Mouse (Mus musculus) liver, adult 2 months (tissue): ENCODE results near the gene Rpl5. TPM values are rescaled to one million over a fixed set of nuclear protein-coding genes. Genes with fewer than 3 reads are reported as not detected.
A peak's percentile ranks its signal among the peaks of the same experiment; 100 is the strongest.

Experiments used
- DNase-seq: peaks from one replicate; pipeline ENCODE4 v3.0.0-alpha.2; 2011; ENCODE audit warnings: low read depth, low spot score; ENCODE audit errors: extremely low read depth
- H3K27ac ChIP-seq: fragments of 200-500 bp; replicated peaks from 2 replicates; pipeline ENCODE4 v1.5.1; 2012; ENCODE audit warnings: low read depth, mild to moderate bottlenecking, control low read depth, inconsistent platforms, low read length; ENCODE audit not compliant: insufficient read depth
- H3K27me3 ChIP-seq: fragments of 200-500 bp; 2 replicates; pipeline ENCODE4 v1.6.1; 2012; ENCODE audit warnings: mild to moderate bottlenecking, moderate library complexity, low read length, inconsistent platforms; ENCODE audit not compliant: control insufficient read depth, insufficient read depth
- H3K36me3 ChIP-seq: fragments of 200-500 bp; 2 replicates; pipeline ENCODE4 v1.6.1; 2012; ENCODE audit warnings: low read length, inconsistent platforms; ENCODE audit not compliant: control insufficient read depth, insufficient read depth
- H3K4me1 ChIP-seq: fragments of 200-500 bp; 2 replicates; pipeline ENCODE4 v1.6.1; 2011; ENCODE audit warnings: low read length; ENCODE audit not compliant: control insufficient read depth, insufficient read depth
- H3K4me3 ChIP-seq: fragments of 200-500 bp; 2 replicates; pipeline ENCODE4 v1.5.1; 2011; ENCODE audit warnings: low read depth, mild to moderate bottlenecking, control low read depth, low read length, moderate library complexity; ENCODE audit not compliant: insufficient read depth
- H3K79me2 ChIP-seq: fragments of 200-500 bp; 2 replicates; pipeline ENCODE4 v1.6.1; 2012; ENCODE audit warnings: inconsistent platforms, mild to moderate bottlenecking, low read length, moderate library complexity; ENCODE audit not compliant: control insufficient read depth, insufficient read depth
- H3K9ac ChIP-seq: fragments of 200-500 bp; 2 replicates; pipeline ENCODE4 v1.6.1; 2012; ENCODE audit warnings: low read depth, mild to moderate bottlenecking, control low read depth, inconsistent platforms, low read length
- CTCF ChIP-seq: fragments of 200-500 bp; IDR thresholded peaks from 2 replicates; pipeline ENCODE4 v1.5.1; 2011; ENCODE audit warnings: low read depth, low read length, control low read depth
- POLR2A ChIP-seq: fragments of 200-500 bp; IDR thresholded peaks from 2 replicates; pipeline ENCODE4 v1.6.1; 2011; ENCODE audit warnings: low read length, control low read depth; ENCODE audit not compliant: insufficient read depth; ENCODE audit errors: extremely low read depth
- WGBS: fragments of 180-500 bp; shearing (Covaris S2); methylation state at CpG from one replicate; pipeline ENCODE4 v1.1.7; 2018; 5-methylcytosine and 5-hydroxymethylcytosine counted together
- polyA plus RNA-seq: library from polyadenylated mRNA; depleted of rRNA; stranded (reverse); fragments of >200 nt; gene quantifications from 2 replicates; pipeline ENCODE4 v1.2.3, GENCODE M21; 2012; rRNA removed
- total RNA-seq: library from RNA; depleted of rRNA; stranded (reverse); fragments of >200 nt; gene quantifications from 2 replicates; pipeline ENCODE4 v1.2.3, GENCODE M21; 2014; rRNA removed

Gene Rpl5
- total and polyA plus RNA-seq, 2 experiments: 12.7 to 103 TPM

GRCm38 (mm10) chr5:107948899-107949298 lies 48.6 kb downstream of the Rpl5 start:
- 18% methylated on average over 1 of the region's 1 CpGs for WGBS
- TF ChIP-seq CTCF (no peak), POLR2A (no peak)
- Histone ChIP-seq H3K36me3 (no peaks in the 10 kb centered on the region), H3K27me3 (no peaks in the 10 kb centered on the region), H3K4me3 (no peak overlapping the region), H3K4me1 (peaks cover 10% of the 10 kb centered on the region), H3K79me2 (peaks cover 3% of the 10 kb centered on the region; the same call in 1 of the 2 replicates), H3K27ac (no peak overlapping the region), H3K9ac (no peak overlapping the region)
- DNase-seq: peak; percentile 85

GRCm38 (mm10) chr5:107949607-107950006 lies 49.3 kb downstream of the Rpl5 start:
- 85% methylated on average over 3 of the region's 3 CpGs for WGBS
- TF ChIP-seq POLR2A (no peak), CTCF (no peak)
- Histone ChIP-seq H3K27ac (no peak overlapping the region), H3K4me3 (no peak overlapping the region), H3K9ac (no peak overlapping the region), H3K4me1 (peaks cover 10% of the 10 kb centered on the region), H3K27me3 (no peaks in the 10 kb centered on the region), H3K36me3 (no peaks in the 10 kb centered on the region), H3K79me2 (peaks cover 3% of the 10 kb centered on the region; the same call in 1 of the 2 replicates)
- DNase-seq: peak; percentile 49

GRCm38 (mm10) chr5:107950643-107951042 lies 50.3 kb downstream of the Rpl5 start:
- H3K4me3 ChIP-seq: no peak overlapping the region
- TF ChIP-seq POLR2A (no peak), CTCF (no peak)
- no peak overlapping the region for H3K27ac ChIP-seq
- no peaks in the 10 kb centered on the region for H3K36me3 ChIP-seq
- no peak overlapping the region for H3K9ac ChIP-seq
- peaks cover 10% of the 10 kb centered on the region for H3K4me1 ChIP-seq
- no peaks in the 10 kb centered on the region for H3K27me3 ChIP-seq
- 82% methylated on average over 5 of the region's 5 CpGs for WGBS
- peaks cover under 1% of the 10 kb centered on the region; the same call in 1 of the 2 replicates for H3K79me2 ChIP-seq
- DNase-seq: no peak

Other genes starting within 250 kb of the Rpl5 start
- gene Gfi1, start 174.5 kb upstream of the Rpl5 start, total RNA-seq: 0.07 and 0.09 TPM in 2 replicates
- 0.12 TPM in 1 of 2 replicates, not detected in the other for gene Gfi1, start 174.5 kb upstream of the Rpl5 start, polyA plus RNA-seq
- gene Ube2d2b, start 70.4 kb upstream of the Rpl5 start, total RNA-seq: not detected in 2 replicates
- not detected in 2 replicates for gene Ube2d2b, start 70.4 kb upstream of the Rpl5 start, polyA plus RNA-seq
- 118 and 136 TPM in 2 replicates for gene Evi5, start 25.4 kb upstream of the Rpl5 start, total RNA-seq
- 29.0 and 35.1 TPM in 2 replicates for gene Evi5, start 25.4 kb upstream of the Rpl5 start, polyA plus RNA-seq
- 3.9 and 5.3 TPM in 2 replicates for gene Fam69a, start 86.6 kb downstream of the Rpl5 start, total RNA-seq
- 0.97 and 1.4 TPM in 2 replicates for gene Fam69a, start 86.6 kb downstream of the Rpl5 start, polyA plus RNA-seq
- 8.2 and 9.8 TPM in 2 replicates for gene Mtf2, start 165.2 kb downstream of the Rpl5 start, total RNA-seq
- 3.1 and 4.3 TPM in 2 replicates for gene Mtf2, start 165.2 kb downstream of the Rpl5 start, polyA plus RNA-seq
- 86.8 and 109 TPM in 2 replicates for gene Tmed5, start 232.1 kb downstream of the Rpl5 start, total RNA-seq
- 104 and 106 TPM in 2 replicates for gene Tmed5, start 232.1 kb downstream of the Rpl5 start, polyA plus RNA-seq
- gene Ccdc18, start 232.4 kb downstream of the Rpl5 start, total RNA-seq: 0.18 and 0.87 TPM in 2 replicates
- 0.06 TPM in 1 of 2 replicates, not detected in the other for gene Ccdc18, start 232.4 kb downstream of the Rpl5 start, polyA plus RNA-seq